15 mouse cellular contexts compared by ENCODE assay signal in genomic region chr2:157429735-157430134, GRCm38 (mm10). TPM values are rescaled to one million over a fixed set of nuclear protein-coding genes. Genes with fewer than 3 reads are reported as not detected.
A peak's percentile ranks its signal among the peaks of the same experiment; 100 is the strongest.
DNase-seq lines count a peak whose midpoint lies in the region; ATAC-seq and TF ChIP-seq lines count a peak whose summit lies in the region.
"Had no signal": no experiment of that assay in that cellular context is flagged by ENCODE, and none has a peak within 500 bp of the region (broad histone marks: within the 10 kb centered on the region; RNA-seq: fewer than 3 reads in every experiment).

No protein-coding gene starts in this region.

- no peak overlapping the region for H3K4me3 ChIP-seq in layer of hippocampus, adult 2 months
- no peak overlapping the region for H3K4me3 ChIP-seq in lung, postnatal 0 days (ENCODE audit: low read depth, low read length)
- H3K4me3 ChIP-seq: embryonic facial prominence, embryonic 12.5 days; liver, embryonic 15.5 days had no signal

- no peaks in the 10 kb centered on the region for H3K9me3 ChIP-seq in lung, postnatal 0 days (ENCODE audit: low read length)
- H3K9me3 ChIP-seq: embryonic facial prominence, embryonic 12.5 days; liver, embryonic 15.5 days had no signal

- H3K27ac ChIP-seq in layer of hippocampus, adult 2 months, result peak overlapping the region; percentile 98
- no peak overlapping the region for H3K27ac ChIP-seq in lung, postnatal 0 days (ENCODE audit: low read length)
- H3K27ac ChIP-seq: embryonic facial prominence, embryonic 12.5 days; liver, embryonic 15.5 days had no signal

- peaks cover 12% of the 10 kb centered on the region; the same call in 1 of the 2 replicates for H3K4me1 ChIP-seq in lung, postnatal 0 days (ENCODE audit: insufficient read depth, low read depth, low read length)

- DNase-seq in layer of hippocampus, adult 2 months (ENCODE audit: low spot score in 2 of 2), result no peak
- DNase-seq in layer of hippocampus, postnatal 25 days (ENCODE audit: extremely low spot score in 1 of 2, low spot score in 1 of 2), result no peak
- peak; percentile 38 for DNase-seq in CD4-positive helper T cell, adult 2 months (ENCODE audit: low read depth, low spot score)
- DNase-seq in T-cell, adult 2 months (ENCODE audit: low spot score), result peak; percentile 9
- DNase-seq in induced T-regulatory cell, adult 2 months (ENCODE audit: low read depth), result peak; percentile 42
- DNase-seq in lung, postnatal 0 days (ENCODE audit: low spot score), result no peak
- no peak for DNase-seq in frontal cortex, postnatal 10 days (ENCODE audit: low spot score in 2 of 2)
- DNase-seq: cerebellum, adult 2 months; heart, adult 18-20 months; heart, postnatal 36 days; kidney, postnatal 14 days; lung, postnatal 4 days; thymus, postnatal 14 days had no signal

- no peaks in the 10 kb centered on the region for H3K27me3 ChIP-seq in lung, postnatal 0 days (replicated peaks; ENCODE audit: insufficient read depth, low read length)
- H3K27me3 ChIP-seq: embryonic facial prominence, embryonic 12.5 days had no signal

- H3K36me3 ChIP-seq in lung, postnatal 0 days (ENCODE audit: insufficient read depth, low read length), result 0 out of 2 replicates have a peak, but pooled peaks cover 3% of the 10 kb centered on the region
- H3K36me3 ChIP-seq: liver, embryonic 15.5 days had no signal

- H3K9ac ChIP-seq in lung, postnatal 0 days (replicated peaks; ENCODE audit: low read depth), result no peak overlapping the region
- H3K9ac ChIP-seq: embryonic facial prominence, embryonic 12.5 days; liver, embryonic 15.5 days had no signal

- 76% methylated on average over 7 of the region's 7 CpGs for WGBS in lung, postnatal 0 days

- TF ChIP-seq EP300 in lung, postnatal 0 days (IDR thresholded peaks at IDR 0.05), result no peak

- ATAC-seq in lung, postnatal 0 days, result no peak

- no peak for TF ChIP-seq CTCF in layer of hippocampus, adult 2 months (conservative IDR thresholded peaks at IDR 0.05)
- TF ChIP-seq CTCF in lung, postnatal 0 days (IDR thresholded peaks at IDR 0.05), result no peak

- no peak overlapping the region for H3K4me2 ChIP-seq in lung, postnatal 0 days (replicated peaks; ENCODE audit: low read depth, low read length)
- H3K4me2 ChIP-seq: embryonic facial prominence, embryonic 12.5 days; liver, embryonic 15.5 days had no signal

RNA-seq across cellular contexts. Expression of gene Src, which starts 11.5 kb away (rescaled TPM):
- 100 to 1,000 TPM; 150 to 156 TPM for total RNA-seq in layer of hippocampus, adult 2 months (2021)
- total RNA-seq in layer of hippocampus, postnatal 25 days (2021), result 100 to 1,000 TPM; 144 to 147 TPM
- 16.4 and 18.2 TPM in 2 replicates for polyA plus RNA-seq in lung, postnatal 0 days (2015; fragmentation: Nextera tagmentation; extraction: Ambion mirVana)

Comparison
In these comparisons a context has a peak if more than half of its experiments do, and no peak if none do; other contexts are left out.
1. DNase-seq: peak in CD4-positive helper T cell, adult 2 months (single experiment), T-cell, adult 2 months (single experiment) and induced T-regulatory cell, adult 2 months (single experiment); none in layer of hippocampus, adult 2 months (0 of 2), layer of hippocampus, postnatal 25 days (0 of 2), lung, postnatal 0 days (single experiment) and frontal cortex, postnatal 10 days (0 of 2).